Mouse (Mus musculus) olfactory bulb, adult 2 months (tissue): ENCODE data around the gene Rsu1.

Experiments used
- CTCF ChIP-seq: fragments of 200-500 bp; IDR thresholded peaks from 2 replicates; pipeline ENCODE4 v1.5.1; 2012; ENCODE audit warnings: low read depth, mild to moderate bottlenecking, low read length, moderate library complexity; ENCODE audit not compliant: insufficient read depth
- POLR2A ChIP-seq: fragments of 200-500 bp; IDR thresholded peaks from 2 replicates; pipeline ENCODE4 v1.6.1; 2012; ENCODE audit warnings: mild to moderate bottlenecking, low read depth, low read length, moderate library complexity; ENCODE audit not compliant: insufficient read depth

DNA sequence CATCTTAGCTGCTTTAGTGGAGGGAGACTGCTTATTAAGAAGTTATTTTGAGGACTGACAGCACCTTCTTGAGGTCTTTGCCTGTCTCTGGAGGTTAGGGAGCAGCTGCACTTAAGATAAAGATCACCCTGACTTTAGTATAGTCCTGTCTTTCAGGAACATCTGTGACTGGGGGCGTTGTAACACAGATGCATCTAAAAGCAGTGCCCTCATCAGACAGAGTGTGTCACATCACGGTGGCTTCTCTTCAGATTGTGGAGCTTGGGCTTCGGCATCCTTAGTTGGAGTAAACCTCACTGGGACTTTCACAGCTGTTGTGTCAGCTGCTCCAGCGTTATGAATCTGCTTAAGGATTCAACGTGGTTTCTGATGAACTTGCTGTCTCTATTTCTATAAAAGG is 26.5 kb upstream of the Rsu1 start:
- no peak for TF ChIP-seq POLR2A
- no peak for TF ChIP-seq CTCF
